Mouse (Mus musculus) ES-Bruce4 (cell line): ENCODE data around the gene Atp6ap1l.

ENCODE experiments used
- CTCF ChIP-seq: IDR thresholded peaks from one replicate; pipeline ENCODE4 v1.8.1; 2011; ENCODE audit warnings: low read depth, low read length
- EP300 ChIP-seq: IDR thresholded peaks from 2 replicates; pipeline ENCODE4 v1.6.1; 2011; ENCODE audit warnings: low read depth, low read length; ENCODE audit not compliant: insufficient read depth
- POLR2A ChIP-seq: IDR thresholded peaks from one replicate; pipeline ENCODE4 v1.8.1; 2011; ENCODE audit warnings: low read length; ENCODE audit not compliant: insufficient read depth

DNA sequence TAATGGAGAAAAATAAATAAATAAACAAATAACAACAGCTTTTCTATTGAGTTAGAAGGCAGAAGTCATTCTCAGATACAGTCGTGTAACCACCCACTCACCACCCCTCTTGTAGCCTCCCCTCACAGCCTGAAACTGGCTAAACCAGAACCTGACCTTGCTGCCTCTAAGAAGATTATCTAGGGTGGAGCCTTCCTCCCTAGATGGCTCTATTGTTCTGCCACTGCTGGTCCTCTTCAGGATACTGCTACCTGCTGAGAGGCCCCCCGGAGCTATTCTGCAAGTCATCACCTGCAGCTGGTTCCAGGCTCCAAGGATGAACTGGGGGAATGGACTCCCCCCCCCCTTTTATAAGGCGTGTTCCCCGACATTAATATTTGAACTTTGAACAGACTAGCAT, 36.0 kb downstream of the Atp6ap1l start:
- TF ChIP-seq CTCF, result no peak
- TF ChIP-seq EP300, result peak; percentile 97
- no peak for TF ChIP-seq POLR2A
